Mouse (Mus musculus) midbrain, embryonic 15.5 days (tissue): Measurements from ENCODE around the gene Foxg1. TPM values are rescaled to one million over a fixed set of nuclear protein-coding genes. Genes with fewer than 3 reads are reported as not detected.
A peak's percentile ranks its signal among the peaks of the same experiment; 100 is the strongest.

ENCODE experiments used
- ATAC-seq: fragments of 200-750 bp; cut with Nextera tagmentation; replicated peaks from 2 replicates; pipeline ENCODE4 v1.8.0; 2017; ENCODE audit warnings: moderate TSS enrichment
- H3K27ac ChIP-seq: fragments of 300-500 bp; sonication (generic); 2 replicates; pipeline ENCODE4 v1.5.1; 2015; ENCODE audit warnings: mild to moderate bottlenecking, inconsistent platforms
- H3K27me3 ChIP-seq: fragments of 300-500 bp; sonication (generic); replicated peaks from 2 replicates; pipeline ENCODE4 v1.6.1; 2015; ENCODE audit warnings: inconsistent platforms
- H3K36me3 ChIP-seq: fragments of 300-500 bp; sonication (generic); replicated peaks from 2 replicates; pipeline ENCODE4 v1.6.1; 2015; ENCODE audit warnings: inconsistent platforms
- H3K4me1 ChIP-seq: fragments of 300-500 bp; sonication (generic); 2 replicates; pipeline ENCODE4 v1.6.1; 2015; ENCODE audit warnings: inconsistent platforms
- H3K4me2 ChIP-seq: fragments of 300-500 bp; sonication (generic); 2 replicates; pipeline ENCODE4 v1.6.1; 2015; ENCODE audit warnings: inconsistent platforms, mild to moderate bottlenecking, moderate library complexity
- H3K4me3 ChIP-seq: fragments of 300-500 bp; sonication (generic); 2 replicates; pipeline ENCODE4 v1.5.1; 2015; ENCODE audit warnings: mild to moderate bottlenecking, inconsistent platforms
- H3K9ac ChIP-seq: fragments of 300-500 bp; sonication (generic); 2 replicates; pipeline ENCODE4 v1.6.1; 2015; ENCODE audit warnings: mild to moderate bottlenecking, inconsistent platforms
- H3K9me3 ChIP-seq: fragments of 300-500 bp; sonication (generic); 2 replicates; pipeline ENCODE4 v1.6.1; 2016; ENCODE audit warnings: inconsistent platforms
- WGBS: fragments of 180-500 bp; shearing (Covaris S2); methylation state at CpG from one replicate; pipeline ENCODE4 v1.1.7; 2015; ENCODE audit warnings: mixed read lengths; 5-methylcytosine and 5-hydroxymethylcytosine counted together
- polyA plus RNA-seq: library from polyadenylated mRNA; unstranded; fragments of >200 nt; fragmentation: Nextera tagmentation; extraction: Ambion mirVana; gene quantifications from 2 replicates; pipeline ENCODE4 v1.2.1, GENCODE M21; 2015

Gene Foxg1
- polyA plus RNA-seq, 1 experiment from 2014 or later = 1.3 TPM

DNA sequence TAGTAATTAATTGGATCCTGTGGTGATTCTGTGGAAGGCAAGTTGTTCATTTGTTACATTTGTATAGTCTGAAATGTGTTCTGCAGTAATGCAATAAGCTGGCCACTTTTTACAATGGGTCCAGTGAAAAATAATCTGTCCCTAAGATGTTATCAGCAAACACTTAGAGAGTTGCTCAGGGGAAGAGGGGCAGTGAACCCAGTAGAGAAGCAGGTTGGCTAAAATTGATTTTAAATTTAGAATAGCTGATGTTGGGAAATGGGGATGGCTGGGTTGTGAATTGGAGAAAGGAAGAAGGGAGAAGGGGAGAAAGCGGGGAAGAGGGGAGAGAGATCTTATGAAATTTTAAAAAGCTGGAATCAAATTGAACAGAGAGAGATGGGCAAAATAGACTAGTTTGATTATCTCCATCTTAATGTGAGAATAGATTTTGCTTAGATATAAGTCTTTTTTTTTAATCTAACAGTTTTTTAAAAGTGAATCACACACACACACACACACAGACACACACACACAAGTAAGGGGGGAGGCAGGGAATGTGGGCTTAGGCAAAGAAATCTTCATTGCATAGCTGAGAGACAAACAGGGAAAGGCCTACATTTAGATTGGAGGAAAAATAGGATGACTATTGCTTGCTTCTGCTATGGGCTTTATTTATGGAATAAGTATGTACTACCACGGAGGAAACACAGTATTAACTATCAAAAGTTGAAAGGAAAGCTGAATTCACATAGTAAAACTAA is 5.6 kb downstream of the Foxg1 start:
- ATAC-seq = no peak
- peaks cover 14% of the 10 kb centered on the region; the same call in 1 of the 2 replicates for H3K4me1 ChIP-seq
- H3K9me3 ChIP-seq = no peaks in the 10 kb centered on the region
- no peaks in the 10 kb centered on the region for H3K36me3 ChIP-seq
- H3K27me3 ChIP-seq = peaks cover 58% of the 10 kb centered on the region
- no peak overlapping the region for H3K4me3 ChIP-seq
- H3K4me2 ChIP-seq = no peak overlapping the region
- whole genome bisulfite sequencing = 8% methylated on average over 2 of the region's 2 CpGs
- H3K27ac ChIP-seq = no peak overlapping the region
- H3K9ac ChIP-seq = no peak overlapping the region

DNA sequence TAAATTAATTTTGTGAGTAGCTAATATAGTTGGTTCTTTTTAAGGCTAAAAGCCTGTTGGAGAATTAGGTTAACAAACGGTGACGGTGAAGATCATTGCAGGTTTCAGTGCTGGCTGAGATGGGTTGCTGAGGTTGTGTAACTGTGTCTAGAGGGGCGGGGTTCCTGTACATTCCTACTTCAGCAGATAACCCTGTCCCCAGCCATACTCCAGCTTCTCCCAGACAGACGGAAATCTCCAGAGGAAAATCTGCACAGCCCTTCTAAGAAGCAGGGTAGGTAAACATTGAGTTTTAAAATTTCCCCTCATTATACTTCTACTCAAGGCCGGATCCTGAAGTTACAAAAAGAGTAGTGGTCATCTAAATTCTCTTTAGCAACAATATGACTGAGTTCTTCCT is 7.2 kb downstream of the Foxg1 start:
- no peak overlapping the region for H3K9ac ChIP-seq
- no peaks in the 10 kb centered on the region for H3K36me3 ChIP-seq
- 2% methylated on average over 5 of the region's 5 CpGs for WGBS
- H3K27ac ChIP-seq = no peak overlapping the region
- H3K4me2 ChIP-seq = no peak overlapping the region
- H3K9me3 ChIP-seq = no peaks in the 10 kb centered on the region
- ATAC-seq = no peak
- peaks cover 62% of the 10 kb centered on the region for H3K27me3 ChIP-seq
- H3K4me3 ChIP-seq = no peak overlapping the region
- H3K4me1 ChIP-seq = peaks cover 9% of the 10 kb centered on the region; the same call in 1 of the 2 replicates

DNA sequence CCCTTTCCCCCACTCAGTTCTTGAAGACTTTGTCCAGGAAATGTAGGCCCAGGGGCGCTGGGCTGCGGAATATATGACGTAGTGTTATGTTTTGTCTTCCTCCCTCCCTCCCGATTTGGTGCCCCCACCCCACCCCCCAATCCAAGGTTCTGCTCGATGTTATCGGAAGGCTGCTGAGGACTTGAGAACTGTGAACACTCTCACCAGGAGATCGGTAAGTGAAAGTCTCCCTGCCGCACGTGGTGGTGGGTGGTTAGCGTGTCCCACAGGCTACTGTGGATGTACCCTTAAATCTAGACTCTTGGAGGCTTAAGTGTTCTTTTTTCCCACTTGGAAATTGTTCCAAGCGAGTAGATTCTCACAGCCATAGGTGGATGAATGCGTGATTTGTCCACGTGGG is 7.8 kb downstream of the Foxg1 start:
- Histone ChIP-seq H3K9ac (no peak overlapping the region), H3K4me3 (no peak overlapping the region), H3K9me3 (no peaks in the 10 kb centered on the region), H3K4me1 (peaks cover 9% of the 10 kb centered on the region; the same call in 1 of the 2 replicates), H3K27me3 (peaks cover 62% of the 10 kb centered on the region), H3K27ac (no peak overlapping the region), H3K36me3 (no peaks in the 10 kb centered on the region), H3K4me2 (no peak overlapping the region)
- ATAC-seq = no peak
- 3% methylated on average over 13 of the region's 13 CpGs for WGBS

DNA sequence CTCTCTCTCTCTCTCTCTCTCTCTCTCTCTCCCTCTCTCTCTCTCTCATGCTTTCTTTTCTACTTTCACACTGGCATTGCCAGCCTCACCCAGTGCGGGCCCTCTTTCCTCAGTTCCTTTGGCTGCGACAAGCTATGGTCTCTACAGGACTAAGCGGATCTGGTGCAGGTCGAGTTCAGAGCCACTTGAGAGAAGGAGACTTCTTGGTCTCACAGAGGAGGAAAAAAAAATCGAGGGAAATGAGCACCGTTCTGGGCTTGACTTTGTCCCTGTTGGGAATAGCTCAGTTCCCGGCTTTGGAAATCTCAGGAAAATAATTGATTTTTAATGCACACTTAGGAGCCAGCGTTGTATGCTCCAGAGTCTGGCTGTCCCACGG is 8.5 kb downstream of the Foxg1 start:
- H3K4me2 ChIP-seq = peak overlapping the region; percentile 46
- no peak for ATAC-seq
- peaks cover 61% of the 10 kb centered on the region for H3K27me3 ChIP-seq
- H3K4me1 ChIP-seq = peaks cover 9% of the 10 kb centered on the region; the same call in 1 of the 2 replicates
- H3K9me3 ChIP-seq = no peaks in the 10 kb centered on the region
- peak overlapping the region; percentile 20 for H3K4me3 ChIP-seq
- no peak overlapping the region for H3K27ac ChIP-seq
- under 1% methylated on average over 9 of the region's 9 CpGs for WGBS
- no peaks in the 10 kb centered on the region for H3K36me3 ChIP-seq
- H3K9ac ChIP-seq = no peak overlapping the region

DNA sequence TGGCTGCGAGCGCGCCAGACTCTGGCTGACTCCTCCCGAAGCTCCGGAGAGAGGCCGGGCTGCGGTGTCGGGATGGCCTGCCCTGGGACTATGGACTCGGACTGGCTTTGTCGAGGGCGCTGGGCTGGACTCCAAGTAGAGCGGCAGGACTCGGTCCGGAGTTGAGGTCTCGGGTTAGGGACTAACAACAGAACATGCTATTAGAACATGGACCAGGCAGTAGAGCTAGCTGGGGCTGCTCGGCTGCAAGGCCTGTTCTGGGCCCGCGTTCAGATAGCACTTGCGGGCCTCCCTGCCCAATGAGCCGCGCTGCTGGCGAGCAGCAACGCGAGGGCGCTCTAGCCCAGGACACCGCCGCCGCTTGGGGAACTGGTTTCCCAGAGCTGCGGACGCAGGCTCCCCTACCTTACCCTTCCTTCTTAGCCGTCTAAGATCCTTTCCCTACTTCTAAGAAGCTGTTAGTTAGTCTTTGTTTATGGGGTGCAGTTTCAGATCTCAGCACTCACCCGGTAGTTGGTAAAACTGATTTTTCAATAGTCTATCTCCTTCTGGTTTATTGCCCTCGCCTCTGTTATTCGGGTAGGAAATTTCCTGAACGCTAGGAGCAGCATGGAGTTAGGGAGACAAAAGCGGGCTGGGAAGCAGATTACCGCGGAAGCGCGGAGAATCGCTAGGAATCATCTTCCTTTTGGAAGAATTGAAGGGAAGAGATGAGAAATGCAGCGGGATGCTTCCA is 9.0 kb downstream of the Foxg1 start:
- peak; percentile 96 for ATAC-seq
- Histone ChIP-seq H3K4me1 (peaks cover 9% of the 10 kb centered on the region; the same call in 1 of the 2 replicates), H3K4me2 (peak overlapping the region; percentile 46), H3K9ac (no peak overlapping the region), H3K36me3 (no peaks in the 10 kb centered on the region), H3K27ac (no peak overlapping the region), H3K9me3 (no peaks in the 10 kb centered on the region), H3K27me3 (peaks cover 63% of the 10 kb centered on the region), H3K4me3 (peak overlapping the region; percentile 20)
- under 1% methylated on average over 42 of the region's 42 CpGs for WGBS

DNA sequence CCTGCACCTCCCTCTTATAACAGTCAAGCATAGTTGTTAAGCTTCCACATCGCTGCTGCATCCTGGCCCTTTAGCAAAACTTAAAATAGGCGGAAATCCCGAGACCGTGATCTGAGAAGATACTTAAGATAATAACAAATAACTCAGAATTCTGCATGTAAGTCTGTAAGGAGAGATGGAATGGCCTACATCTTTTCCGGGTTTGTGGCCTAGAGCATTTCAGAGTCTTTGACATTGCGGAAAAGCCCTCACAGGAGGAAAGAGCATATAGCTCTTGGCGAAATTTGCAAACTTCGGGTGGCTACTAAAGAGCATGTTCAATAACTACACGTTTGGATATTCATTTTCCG is 9.6 kb downstream of the Foxg1 start:
- Histone ChIP-seq H3K4me1 (peaks cover 9% of the 10 kb centered on the region; the same call in 1 of the 2 replicates), H3K9me3 (no peaks in the 10 kb centered on the region), H3K36me3 (no peaks in the 10 kb centered on the region), H3K9ac (no peak overlapping the region), H3K27ac (no peak overlapping the region), H3K27me3 (peaks cover 67% of the 10 kb centered on the region), H3K4me2 (no peak overlapping the region), H3K4me3 (peak overlapping the region; percentile 20)
- 2% methylated on average over 10 of the region's 10 CpGs for WGBS
- no peak for ATAC-seq

DNA sequence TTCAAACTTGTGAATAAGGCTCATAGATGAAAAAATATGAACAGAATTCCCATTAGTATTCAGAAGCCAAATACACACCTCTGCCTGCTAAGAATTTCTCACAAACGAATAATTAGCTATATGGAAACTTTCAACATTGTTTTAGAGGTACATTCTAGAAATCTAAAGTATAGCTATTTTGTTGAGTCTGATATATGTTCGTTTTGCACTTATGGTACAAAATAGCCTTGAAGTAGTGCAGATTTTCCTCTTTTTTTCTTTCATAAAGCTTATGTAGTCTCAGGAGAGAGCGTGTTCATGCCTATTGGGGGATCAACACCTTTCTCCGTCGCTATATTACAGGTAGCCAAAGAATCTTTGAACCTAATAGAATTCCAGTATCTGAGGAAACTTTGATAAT is 10.4 kb downstream of the Foxg1 start:
- Histone ChIP-seq H3K4me3 (no peak overlapping the region), H3K27ac (no peak overlapping the region), H3K36me3 (no peaks in the 10 kb centered on the region), H3K4me2 (no peak overlapping the region), H3K4me1 (peaks cover 9% of the 10 kb centered on the region; the same call in 1 of the 2 replicates), H3K27me3 (peaks cover 71% of the 10 kb centered on the region), H3K9me3 (no peaks in the 10 kb centered on the region), H3K9ac (no peak overlapping the region)
- WGBS = 7% methylated on average over 5 of the region's 5 CpGs
- no peak for ATAC-seq

DNA sequence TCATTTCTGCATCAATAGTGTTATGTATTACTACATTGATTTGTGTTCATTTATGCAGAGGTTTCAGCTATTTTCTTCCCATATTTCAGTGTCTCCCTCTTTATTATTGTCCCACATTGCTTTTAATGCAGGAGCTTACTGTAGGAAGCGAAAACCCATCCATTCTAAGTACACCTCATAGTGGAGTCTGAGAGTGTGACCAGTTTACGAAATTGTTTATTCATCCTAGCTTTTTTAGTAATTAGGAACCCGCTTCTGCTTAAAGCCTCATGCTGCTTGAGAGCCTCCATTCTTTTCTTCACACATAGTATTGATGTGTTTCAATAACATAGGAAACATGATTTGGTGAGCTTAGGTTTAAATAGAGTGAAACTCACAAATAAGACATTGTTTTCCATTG is 11.2 kb downstream of the Foxg1 start:
- Histone ChIP-seq H3K4me1 (peaks cover 9% of the 10 kb centered on the region; the same call in 1 of the 2 replicates), H3K27ac (no peak overlapping the region), H3K9ac (no peak overlapping the region), H3K4me3 (no peak overlapping the region), H3K27me3 (peaks cover 73% of the 10 kb centered on the region), H3K36me3 (no peaks in the 10 kb centered on the region), H3K4me2 (no peak overlapping the region), H3K9me3 (no peaks in the 10 kb centered on the region)
- no peak for ATAC-seq
- WGBS = 7% methylated on average over 3 of the region's 3 CpGs

DNA sequence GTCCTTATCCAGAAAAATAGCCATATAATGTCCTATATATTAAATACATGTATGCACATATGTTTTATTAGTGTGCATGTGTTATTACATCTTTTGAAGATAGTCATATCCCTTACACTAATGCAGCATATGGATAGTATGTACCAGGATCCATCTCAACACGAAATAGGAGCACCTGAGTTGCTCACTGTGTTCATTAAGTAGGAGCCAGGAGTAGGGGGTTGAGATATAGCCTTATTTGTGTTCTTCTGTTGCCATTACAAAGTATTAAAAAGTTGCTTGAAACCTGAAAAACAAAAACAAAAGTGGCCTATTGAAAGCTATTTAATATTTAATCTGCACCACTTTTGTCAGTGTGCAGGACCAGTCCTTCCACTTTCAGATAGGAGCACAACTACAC is 11.7 kb downstream of the Foxg1 start:
- WGBS = 2% methylated on average over 1 of the region's 1 CpGs
- no peak overlapping the region for H3K4me3 ChIP-seq
- no peak overlapping the region for H3K4me2 ChIP-seq
- no peak overlapping the region for H3K27ac ChIP-seq
- H3K9ac ChIP-seq = no peak overlapping the region
- no peak for ATAC-seq
- peaks cover 75% of the 10 kb centered on the region for H3K27me3 ChIP-seq
- no peaks in the 10 kb centered on the region for H3K36me3 ChIP-seq
- H3K4me1 ChIP-seq = peaks cover 9% of the 10 kb centered on the region; the same call in 1 of the 2 replicates
- no peaks in the 10 kb centered on the region for H3K9me3 ChIP-seq

DNA sequence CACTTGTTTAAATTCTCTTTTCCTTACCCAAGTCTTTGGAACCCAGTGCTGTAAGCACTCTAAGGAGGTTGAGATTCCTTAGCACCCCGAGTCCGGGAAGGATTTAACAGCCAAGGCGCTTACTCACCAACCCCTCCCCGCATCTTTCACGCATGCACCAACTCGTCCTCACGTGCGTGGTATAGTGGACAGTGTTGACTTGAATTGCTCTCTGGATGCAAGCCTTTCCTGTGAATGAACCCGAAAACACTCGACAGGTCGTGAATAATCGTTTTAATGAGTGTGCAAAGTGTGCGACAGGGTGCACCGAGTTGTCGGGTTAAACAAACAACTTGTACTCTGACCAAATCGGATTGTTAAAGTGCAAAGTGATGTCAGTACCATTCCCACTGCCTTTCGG is 12.4 kb downstream of the Foxg1 start:
- Histone ChIP-seq H3K4me2 (no peak overlapping the region), H3K9me3 (no peaks in the 10 kb centered on the region), H3K4me1 (peaks cover 9% of the 10 kb centered on the region; the same call in 1 of the 2 replicates), H3K9ac (no peak overlapping the region), H3K27ac (no peak overlapping the region), H3K27me3 (peaks cover 75% of the 10 kb centered on the region), H3K4me3 (no peak overlapping the region), H3K36me3 (no peaks in the 10 kb centered on the region)
- WGBS = under 1% methylated on average over 17 of the region's 17 CpGs
- ATAC-seq = no peak

DNA sequence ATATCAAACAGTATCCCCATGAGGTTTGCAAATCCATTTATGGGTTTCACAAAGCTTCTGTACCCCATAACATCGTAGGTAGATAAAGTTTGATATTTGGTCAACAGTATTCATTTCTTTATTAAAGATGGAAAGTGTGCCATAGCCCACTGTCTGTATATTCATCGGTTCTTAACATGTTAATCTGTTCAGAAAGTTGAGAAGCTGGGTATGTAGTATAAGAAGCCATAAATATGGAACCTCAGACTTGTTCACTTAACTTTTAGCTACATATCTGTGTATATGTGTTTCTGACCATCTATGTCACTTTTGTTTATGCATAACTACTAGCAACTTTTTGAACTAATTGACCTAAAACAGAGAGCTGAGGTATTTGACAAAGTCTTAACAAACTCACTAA is 13.5 kb downstream of the Foxg1 start:
- peaks cover 78% of the 10 kb centered on the region for H3K27me3 ChIP-seq
- 18% methylated on average over 2 of the region's 2 CpGs for WGBS
- peaks cover 11% of the 10 kb centered on the region; the same call in 1 of the 2 replicates for H3K4me1 ChIP-seq
- H3K4me3 ChIP-seq = no peak overlapping the region
- no peak overlapping the region for H3K9ac ChIP-seq
- no peaks in the 10 kb centered on the region for H3K9me3 ChIP-seq
- no peak overlapping the region for H3K27ac ChIP-seq
- no peaks in the 10 kb centered on the region for H3K36me3 ChIP-seq
- no peak for ATAC-seq
- H3K4me2 ChIP-seq = no peak overlapping the region

DNA sequence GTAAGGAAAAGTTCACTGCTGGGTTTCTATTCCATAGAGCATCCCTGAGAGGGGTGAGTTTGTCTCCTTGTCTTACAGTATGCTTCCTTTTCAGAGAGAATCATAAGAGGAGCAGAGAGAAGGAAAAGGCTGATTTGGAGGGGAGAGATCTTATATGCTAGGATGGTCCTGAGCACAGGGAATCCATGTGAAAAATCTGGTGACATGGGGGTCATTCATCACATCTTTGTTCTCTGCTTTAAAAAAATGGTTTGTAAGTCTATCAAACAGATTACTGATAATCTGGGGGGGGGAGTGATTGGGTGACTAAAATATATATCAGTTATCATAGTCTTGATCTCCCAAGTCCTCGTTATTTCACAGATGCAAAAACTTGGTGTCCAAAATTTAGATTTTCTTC is 14.3 kb downstream of the Foxg1 start:
- ATAC-seq = no peak
- no peak overlapping the region for H3K4me3 ChIP-seq
- H3K4me2 ChIP-seq = no peak overlapping the region
- H3K36me3 ChIP-seq = no peaks in the 10 kb centered on the region
- peaks cover 12% of the 10 kb centered on the region for H3K4me1 ChIP-seq
- H3K27me3 ChIP-seq = peaks cover 78% of the 10 kb centered on the region
- H3K9ac ChIP-seq = no peak overlapping the region
- WGBS = 33% methylated on average over 1 of the region's 1 CpGs
- H3K27ac ChIP-seq = no peak overlapping the region
- H3K9me3 ChIP-seq = no peaks in the 10 kb centered on the region
